Mouse (Mus musculus): ENCODE measurements around the gene Sgms1.

The Sgms1 gene

GRCm38 (mm10) chr19:32295581-32295980 is 93.9 kb downstream of the Sgms1 start:
- peak; percentile 27 for DNase-seq (ENCODE audit: low read depth, low spot score)

DNA sequence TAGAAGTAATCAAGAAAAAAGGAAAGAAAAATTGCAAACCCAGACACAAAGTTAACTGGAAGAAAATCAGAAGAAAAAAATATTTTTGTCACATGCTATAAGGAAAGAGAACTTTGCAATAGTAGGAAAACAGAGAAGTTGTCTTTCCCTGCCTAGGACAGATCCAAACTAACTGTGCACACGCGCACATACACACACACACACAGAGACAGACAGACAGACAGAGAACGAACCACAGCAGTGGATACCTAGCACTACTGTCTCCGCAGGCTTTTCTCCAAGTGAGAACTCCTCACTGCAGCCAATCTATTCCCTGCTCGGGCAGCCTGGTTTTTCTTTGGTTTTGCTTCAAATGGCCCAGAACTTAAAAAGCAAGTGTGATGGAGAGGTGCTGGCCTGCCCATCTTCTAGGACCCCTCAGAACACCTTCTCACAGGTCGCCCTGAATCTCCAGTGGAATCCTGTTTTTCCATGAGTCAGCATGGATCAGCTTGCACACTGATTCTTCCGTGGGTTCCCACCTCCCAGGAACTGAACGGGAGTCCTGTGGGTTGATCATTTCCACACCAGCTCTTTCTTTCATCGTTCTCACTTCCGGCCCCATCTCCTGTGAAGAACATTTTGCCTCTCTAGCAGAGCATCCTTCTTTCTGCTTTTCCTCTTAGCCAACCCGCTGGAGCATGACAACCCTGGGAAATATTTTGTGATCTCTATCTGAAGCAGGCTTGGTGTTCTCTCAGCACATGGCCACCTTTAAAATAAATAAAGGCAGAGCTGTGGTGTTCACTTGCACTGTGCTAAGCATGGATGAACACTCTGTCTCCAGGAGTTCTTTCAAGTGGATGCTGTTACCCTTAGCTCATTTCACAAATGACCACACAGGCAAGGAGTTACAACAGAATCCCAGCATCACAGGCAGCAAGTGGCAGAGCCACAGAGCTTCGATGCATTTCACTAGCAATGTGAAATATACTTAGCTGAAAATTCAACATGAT is 96.4 kb downstream of the Sgms1 start:
- DNase-seq (ENCODE audit: low read depth, low spot score) = peak; percentile 65

DNA sequence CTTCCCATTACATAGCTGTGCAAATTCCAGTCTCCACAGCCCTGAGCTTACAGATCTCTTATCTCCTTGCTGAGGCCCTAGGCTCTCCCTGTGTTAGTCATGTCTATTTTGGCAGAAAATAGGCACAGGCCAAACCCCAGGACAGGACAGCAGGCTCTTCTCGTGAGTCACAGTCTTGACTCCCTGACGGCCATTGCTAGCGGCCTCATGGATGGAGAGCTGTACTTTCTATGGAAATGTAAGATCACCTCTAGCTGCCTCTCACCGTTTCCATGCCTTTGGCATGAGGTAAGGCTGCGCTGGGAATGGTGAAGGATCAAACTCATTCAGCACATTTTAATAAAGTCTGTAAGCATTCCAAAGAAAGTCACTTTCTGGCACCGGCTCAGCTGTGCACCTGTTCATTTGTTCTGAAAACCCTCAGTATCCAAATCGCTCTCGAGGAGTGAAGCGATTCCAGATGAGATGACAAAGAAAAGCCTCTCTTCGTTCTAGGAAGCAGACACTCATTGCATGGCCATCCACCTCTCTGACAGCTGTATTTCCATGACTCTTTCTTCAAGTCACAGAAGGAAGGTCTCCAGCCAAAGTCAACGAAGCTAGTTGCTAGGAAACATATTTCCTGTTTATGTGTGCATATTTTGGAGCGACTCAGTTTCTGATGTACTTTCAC is 97.3 kb downstream of the Sgms1 start:
- DNase-seq (ENCODE audit: low read depth, low spot score) = peak; percentile 92

- DNase-seq (ENCODE audit: low read depth, low spot score) = no peak
These were observed 98.4 kb downstream of the Sgms1 start for GRCm38 (mm10) chr19:32291130-32291529.

GRCm38 (mm10) chr19:32288895-32289294 is 100.6 kb downstream of the Sgms1 start:
- no peak for DNase-seq (ENCODE audit: low read depth, low spot score)

DNA sequence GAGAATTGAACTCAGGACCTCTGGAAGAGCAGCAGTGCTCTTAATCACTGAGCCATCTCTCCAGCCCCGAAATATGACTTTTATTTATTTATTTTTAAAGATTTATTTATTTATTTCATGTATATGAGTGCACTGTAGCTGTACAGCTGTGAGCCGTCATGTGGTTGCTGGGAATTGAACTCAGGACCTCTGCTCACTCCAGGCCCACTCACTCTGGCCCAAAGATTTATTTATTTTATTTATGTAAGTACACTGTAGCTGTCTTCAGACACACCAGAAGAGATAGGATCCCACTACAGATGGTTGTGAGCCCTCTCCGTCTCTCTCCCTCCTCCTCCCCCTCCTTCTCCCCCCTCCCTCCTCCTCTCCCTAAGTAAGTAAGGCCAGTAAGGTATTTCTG is 101.7 kb downstream of the Sgms1 start:
- DNase-seq (ENCODE audit: low read depth, low spot score) = no peak

GRCm38 (mm10) chr19:32285455-32285831 is 104.1 kb downstream of the Sgms1 start:
- no peak for DNase-seq (ENCODE audit: low read depth, low spot score)

- DNase-seq (ENCODE audit: low read depth, low spot score) = no peak
These were observed 104.6 kb downstream of the Sgms1 start for GRCm38 (mm10) chr19:32284681-32285454.

DNA sequence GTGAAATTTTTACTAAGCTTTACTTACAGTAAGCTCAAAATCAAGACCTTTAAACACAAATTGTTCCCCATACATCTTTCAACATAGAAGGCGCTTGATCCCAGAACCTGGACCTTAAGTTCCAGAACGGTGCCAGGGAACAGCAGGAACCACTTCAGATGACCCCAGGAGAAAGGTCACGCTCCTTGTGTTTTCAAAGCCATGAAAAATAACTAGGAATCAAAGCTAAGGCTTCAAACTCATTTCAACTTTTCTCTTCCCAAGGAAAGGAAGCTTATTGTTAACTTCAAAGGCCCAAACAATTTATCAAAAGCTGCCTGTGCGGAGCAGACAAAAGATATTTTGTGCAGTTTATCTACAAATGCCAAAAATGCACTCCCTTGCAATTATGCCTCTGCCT is 107.6 kb downstream of the Sgms1 start:
- DNase-seq (ENCODE audit: low read depth, low spot score) = no peak

GRCm38 (mm10) chr19:32280380-32280779 is 109.1 kb downstream of the Sgms1 start:
- DNase-seq (ENCODE audit: low read depth, low spot score) = no peak

- no peak for DNase-seq (ENCODE audit: low read depth, low spot score)
These were observed 110.1 kb downstream of the Sgms1 start for GRCm38 (mm10) chr19:32279400-32279799.

DNA sequence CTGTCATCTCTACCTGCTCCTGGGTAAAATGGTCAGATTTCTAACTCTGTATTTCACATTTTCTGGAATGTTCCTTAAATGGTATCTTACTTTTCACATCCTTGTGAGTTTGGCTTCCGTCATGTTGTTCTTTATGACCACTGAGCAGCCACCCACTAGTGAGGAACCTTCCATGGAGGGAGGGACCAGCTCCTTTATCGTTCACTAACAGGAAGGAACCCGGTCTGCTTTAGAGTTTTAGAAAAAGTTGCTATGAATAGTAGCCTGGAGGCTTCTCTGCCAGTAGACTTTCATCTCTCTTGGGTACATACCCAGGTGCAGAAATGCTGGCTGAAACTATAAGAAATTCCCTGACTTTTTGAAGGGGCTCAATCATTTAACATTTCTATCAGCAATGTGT is 111.6 kb downstream of the Sgms1 start:
- DNase-seq (ENCODE audit: low read depth, low spot score) = peak; percentile 40

DNA sequence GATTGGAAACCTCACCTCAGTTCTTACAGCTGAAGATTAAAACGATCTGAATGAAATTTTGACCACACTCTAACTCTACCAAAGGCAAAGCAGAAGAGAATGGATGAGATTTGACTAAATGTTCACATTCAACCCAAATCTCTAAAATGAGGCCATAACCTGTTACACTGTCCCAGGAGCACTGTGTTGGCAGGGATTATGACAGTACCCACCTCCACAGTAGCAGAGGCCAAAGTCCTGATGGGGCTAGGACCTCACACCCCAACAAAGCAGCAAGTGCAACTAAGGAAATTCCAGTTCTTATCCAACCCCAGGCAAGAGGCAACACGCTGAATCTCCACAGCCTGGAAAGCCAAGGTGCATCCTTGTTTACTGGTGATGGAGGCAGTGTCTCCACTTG is 112.2 kb downstream of the Sgms1 start:
- DNase-seq (ENCODE audit: low read depth, low spot score) = no peak

- DNase-seq (ENCODE audit: low read depth, low spot score) = peak; percentile 68
These were observed 112.7 kb downstream of the Sgms1 start for GRCm38 (mm10) chr19:32276817-32277216.

- DNase-seq (ENCODE audit: low read depth, low spot score) = peak; percentile 35
These were observed 113.3 kb downstream of the Sgms1 start for GRCm38 (mm10) chr19:32276263-32276662.

- DNase-seq (ENCODE audit: low read depth, low spot score) = peak; percentile 91
These were observed 114.2 kb downstream of the Sgms1 start for GRCm38 (mm10) chr19:32275068-32275925.

DNA sequence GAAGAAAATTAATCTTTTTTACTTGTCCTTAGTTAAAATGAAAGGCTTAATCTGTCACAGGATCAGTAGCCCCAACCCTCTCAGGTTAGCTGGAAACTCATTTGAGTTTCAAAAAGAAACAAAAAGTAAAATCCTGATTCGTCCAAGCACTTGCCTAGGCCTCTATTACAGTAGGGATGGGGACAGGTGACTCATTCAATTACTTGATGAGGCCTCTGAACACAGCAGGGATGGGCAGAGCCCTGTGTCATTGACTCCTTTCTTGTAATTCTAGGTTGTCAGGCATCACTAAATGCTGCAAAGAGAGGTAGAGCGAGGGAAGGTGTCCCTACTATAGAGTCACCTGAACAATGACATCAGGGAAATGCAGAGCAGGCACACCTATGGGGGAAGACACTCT is 115.4 kb downstream of the Sgms1 start:
- DNase-seq (ENCODE audit: low read depth, low spot score) = peak; percentile 74

DNA sequence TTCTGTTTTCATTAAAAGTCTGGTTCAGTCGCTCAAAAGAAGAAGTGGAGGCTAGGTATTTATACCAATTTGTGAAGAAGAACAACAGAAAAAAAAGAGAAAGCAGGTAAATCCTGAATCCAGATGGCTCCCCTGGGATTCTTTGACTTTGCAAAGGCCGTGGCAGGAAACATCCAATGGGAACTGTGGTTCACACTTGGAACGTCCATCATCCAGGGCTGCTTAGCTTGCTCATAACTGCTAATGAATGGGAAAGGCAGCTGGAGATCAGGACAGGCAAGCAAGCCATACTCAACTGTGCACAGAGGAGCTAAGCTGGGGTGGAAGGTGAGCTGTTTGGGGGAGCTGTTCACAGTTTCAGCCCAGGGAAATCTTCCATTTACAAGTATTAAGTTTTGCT is 115.8 kb downstream of the Sgms1 start:
- no peak for DNase-seq (ENCODE audit: low read depth, low spot score)

DNA sequence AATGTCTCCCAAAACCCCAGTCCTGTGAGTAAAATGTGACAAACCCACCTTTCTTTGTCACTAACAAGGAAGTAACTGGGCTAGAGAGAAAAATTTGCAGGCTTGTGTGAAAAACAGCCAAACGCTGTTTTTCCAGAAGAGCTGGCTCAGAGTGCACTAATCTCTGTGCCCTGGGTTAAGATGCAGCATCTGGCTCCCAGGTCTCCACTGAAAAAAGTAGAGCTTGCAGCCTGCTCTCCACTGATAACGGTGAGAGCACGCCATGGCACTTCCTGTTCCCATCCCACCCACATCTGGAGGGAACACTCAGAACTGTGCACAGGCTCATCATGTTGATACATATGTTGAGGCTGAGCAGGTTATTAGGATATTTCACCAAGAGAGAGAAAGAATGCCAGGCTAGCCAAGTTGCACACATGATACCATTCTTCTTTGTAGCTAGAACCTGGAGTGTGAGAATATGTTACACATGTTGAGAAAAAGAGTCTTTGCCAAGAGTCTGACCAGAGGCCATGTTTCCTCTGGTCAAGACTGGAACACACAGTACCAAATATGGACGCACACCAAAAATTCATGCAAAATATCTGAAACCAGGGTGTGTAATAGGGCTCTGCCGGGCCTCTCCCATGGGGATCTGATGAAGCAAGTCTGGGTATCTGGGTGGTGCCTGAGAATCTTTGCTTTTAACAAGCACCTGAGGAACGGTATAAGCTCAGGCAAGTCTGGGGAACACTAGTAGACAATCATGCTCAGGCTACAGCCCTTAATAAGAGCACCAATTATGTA is 116.8 kb downstream of the Sgms1 start:
- DNase-seq (ENCODE audit: low read depth, low spot score) = peak; percentile 36
